Mouse (Mus musculus): ENCODE measurements around the gene Setdb1. TPM values are rescaled to one million over a fixed set of nuclear protein-coding genes. Genes with fewer than 3 reads are reported as not detected.
A peak's percentile ranks its signal among the peaks of the same experiment; 100 is the strongest.

Gene Setdb1
- polyA plus RNA-seq, 1 experiment from 2014 or later, result 39.4 TPM

- H3K9me3 ChIP-seq (replicated peaks), result no peaks in the 10 kb centered on the region
- no peak overlapping the region for H3K27ac ChIP-seq (replicated peaks)
- H3K9ac ChIP-seq, result no peak overlapping the region
- ATAC-seq (ENCODE audit: insufficient number of reproducible peaks, low FRiP score, low TSS enrichment, low read depth), result no peak
- no peak overlapping the region for H3K4me2 ChIP-seq (replicated peaks)
- H3K4me1 ChIP-seq, result peaks cover 12% of the 10 kb centered on the region
- 82% methylated on average over 4 of the region's 4 CpGs for WGBS
- peaks cover 57% of the 10 kb centered on the region for H3K36me3 ChIP-seq
- H3K27me3 ChIP-seq, result no peaks in the 10 kb centered on the region
- H3K4me3 ChIP-seq (replicated peaks), result no peak overlapping the region
Observed at GRCm38 (mm10) chr3:95289419-95289818, 67.6 kb downstream of the Setdb1 start.

GRCm38 (mm10) chr3:95287541-95287940 is 69.5 kb downstream of the Setdb1 start:
- Histone ChIP-seq H3K27ac (replicated peaks) (no peak overlapping the region), H3K9me3 (replicated peaks) (no peaks in the 10 kb centered on the region), H3K27me3 (no peaks in the 10 kb centered on the region), H3K4me3 (replicated peaks) (no peak overlapping the region), H3K36me3 (peaks cover 38% of the 10 kb centered on the region), H3K4me1 (peaks cover 20% of the 10 kb centered on the region), H3K4me2 (replicated peaks) (no peak overlapping the region), H3K9ac (no peak overlapping the region)
- WGBS, result 85% methylated on average over 3 of the region's 3 CpGs
- ATAC-seq (ENCODE audit: insufficient number of reproducible peaks, low FRiP score, low TSS enrichment, low read depth), result no peak

GRCm38 (mm10) chr3:95286510-95286909 is 70.5 kb downstream of the Setdb1 start:
- H3K9me3 ChIP-seq (replicated peaks), result no peaks in the 10 kb centered on the region
- H3K4me1 ChIP-seq, result peaks cover 20% of the 10 kb centered on the region
- H3K27me3 ChIP-seq, result no peaks in the 10 kb centered on the region
- H3K4me2 ChIP-seq (replicated peaks), result no peak overlapping the region
- WGBS, result 71% methylated on average over 7 of the region's 7 CpGs
- no peak overlapping the region for H3K4me3 ChIP-seq (replicated peaks)
- H3K9ac ChIP-seq, result no peak overlapping the region
- H3K27ac ChIP-seq (replicated peaks), result no peak overlapping the region
- peaks cover 29% of the 10 kb centered on the region for H3K36me3 ChIP-seq
- no peak for ATAC-seq (ENCODE audit: insufficient number of reproducible peaks, low FRiP score, low TSS enrichment, low read depth)

- Histone ChIP-seq H3K4me2 (replicated peaks) (no peak overlapping the region), H3K27me3 (no peaks in the 10 kb centered on the region), H3K9ac (no peak overlapping the region), H3K4me3 (replicated peaks) (no peak overlapping the region), H3K27ac (replicated peaks) (no peak overlapping the region), H3K36me3 (peaks cover 24% of the 10 kb centered on the region), H3K4me1 (peaks cover 20% of the 10 kb centered on the region), H3K9me3 (replicated peaks) (no peaks in the 10 kb centered on the region)
- 68% methylated on average over 5 of the region's 5 CpGs for WGBS
- ATAC-seq (ENCODE audit: insufficient number of reproducible peaks, low FRiP score, low TSS enrichment, low read depth), result no peak
Observed at GRCm38 (mm10) chr3:95286011-95286410, 71.0 kb downstream of the Setdb1 start.

GRCm38 (mm10) chr3:95285390-95285789 is 71.6 kb downstream of the Setdb1 start:
- WGBS, result 91% methylated on average over 5 of the region's 5 CpGs
- peaks cover 18% of the 10 kb centered on the region for H3K36me3 ChIP-seq

DNA sequence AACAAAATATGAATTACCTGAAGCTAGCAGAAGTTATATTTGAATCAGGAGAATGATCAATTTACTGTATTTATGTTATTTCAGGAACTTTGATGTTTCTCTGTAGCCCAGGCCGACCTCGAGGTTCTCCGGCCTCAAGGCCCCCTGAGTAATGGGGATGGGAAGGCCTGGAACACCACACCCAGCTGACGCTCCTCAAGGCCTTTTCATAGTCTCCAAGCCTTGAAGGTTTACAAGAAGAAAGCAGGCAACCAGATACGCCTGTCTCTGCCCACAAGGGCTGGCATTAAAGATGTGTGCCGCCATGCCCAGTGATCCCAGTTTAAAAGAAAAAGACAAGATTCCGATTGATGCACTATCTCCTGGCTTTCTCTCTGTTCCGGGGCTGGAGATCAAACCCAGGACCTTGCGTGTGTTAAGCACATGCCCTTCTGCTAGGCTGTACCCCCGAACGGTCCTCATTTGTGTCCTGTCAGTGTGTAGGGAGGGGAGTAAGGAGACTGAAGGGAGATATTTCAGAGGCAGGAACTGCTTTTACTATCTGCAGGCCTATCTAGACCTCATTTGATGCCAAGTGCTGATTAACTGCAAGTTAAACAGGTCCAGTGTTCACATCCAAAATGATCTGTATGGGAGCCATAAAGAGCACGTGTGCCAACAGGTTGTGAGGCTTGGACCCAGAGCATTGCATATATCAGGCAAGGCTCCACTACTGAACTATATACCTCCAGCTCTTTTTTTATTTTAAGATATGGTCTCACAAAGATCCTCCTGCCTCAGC is 72.3 kb downstream of the Setdb1 start:
- whole genome bisulfite sequencing, result 76% methylated on average over 12 of the region's 12 CpGs
- Histone ChIP-seq H3K9me3 (replicated peaks) (no peaks in the 10 kb centered on the region), H3K36me3 (peaks cover 15% of the 10 kb centered on the region), H3K4me3 (replicated peaks) (peak overlapping the region; percentile 79; the same call in 1 of the 2 replicates), H3K27ac (replicated peaks) (no peak overlapping the region), H3K27me3 (no peaks in the 10 kb centered on the region), H3K4me1 (peaks cover 28% of the 10 kb centered on the region), H3K9ac (0 out of 2 replicates have a peak overlapping the region, but pooled peaks have one; percentile 7), H3K4me2 (replicated peaks) (peak overlapping the region; percentile 72)
- no peak for ATAC-seq (ENCODE audit: insufficient number of reproducible peaks, low FRiP score, low TSS enrichment, low read depth)

More at GRCm38 (mm10) chr3:95285390-95285789, 71.6 kb downstream of the Setdb1 start:
- no peak for ATAC-seq (ENCODE audit: insufficient number of reproducible peaks, low FRiP score, low TSS enrichment, low read depth)
- Histone ChIP-seq H3K27ac (replicated peaks) (no peak overlapping the region), H3K9ac (no peak overlapping the region), H3K4me3 (replicated peaks) (no peak overlapping the region), H3K4me1 (peaks cover 25% of the 10 kb centered on the region), H3K9me3 (replicated peaks) (no peaks in the 10 kb centered on the region), H3K4me2 (replicated peaks) (no peak overlapping the region), H3K27me3 (no peaks in the 10 kb centered on the region)

DNA sequence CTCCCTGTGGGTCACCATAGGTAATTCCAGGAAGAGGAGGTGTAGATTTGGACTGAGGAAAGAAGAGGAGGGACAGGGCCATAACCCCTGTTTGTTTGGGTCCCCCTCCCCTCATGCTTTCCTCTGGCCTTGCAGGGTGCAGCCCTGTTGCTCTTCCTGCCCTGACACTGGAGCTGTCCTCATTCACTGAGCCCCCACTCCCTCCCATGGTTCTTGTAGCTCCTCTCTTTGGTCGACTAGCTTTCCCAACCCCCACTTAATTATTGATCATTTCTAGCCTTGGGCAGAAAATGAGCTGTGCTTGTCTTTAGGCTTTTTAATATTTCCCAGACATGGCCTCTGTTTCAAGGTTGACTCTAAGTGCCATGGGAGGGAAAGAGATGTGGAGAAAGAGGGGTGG is 72.9 kb downstream of the Setdb1 start:
- Histone ChIP-seq H3K27me3 (no peaks in the 10 kb centered on the region), H3K9me3 (replicated peaks) (no peaks in the 10 kb centered on the region), H3K9ac (peak overlapping the region; percentile 71), H3K4me3 (replicated peaks) (peak overlapping the region; percentile 79), H3K36me3 (peaks cover 15% of the 10 kb centered on the region), H3K4me2 (replicated peaks) (peak overlapping the region; percentile 72), H3K4me1 (peaks cover 29% of the 10 kb centered on the region), H3K27ac (replicated peaks) (peak overlapping the region; percentile 98)
- ATAC-seq (ENCODE audit: insufficient number of reproducible peaks, low FRiP score, low TSS enrichment, low read depth), result no peak
- 9% methylated on average over 1 of the region's 1 CpGs for WGBS

- Histone ChIP-seq H3K4me1 (peaks cover 29% of the 10 kb centered on the region), H3K27ac (replicated peaks) (peak overlapping the region; percentile 98), H3K4me3 (replicated peaks) (peak overlapping the region; percentile 79), H3K27me3 (no peaks in the 10 kb centered on the region), H3K36me3 (peaks cover 12% of the 10 kb centered on the region), H3K9me3 (replicated peaks) (no peaks in the 10 kb centered on the region), H3K4me2 (replicated peaks) (peak overlapping the region; percentile 72), H3K9ac (peak overlapping the region; percentile 71)
- WGBS, result 2% methylated on average over 7 of the region's 7 CpGs
- ATAC-seq (ENCODE audit: insufficient number of reproducible peaks, low FRiP score, low TSS enrichment, low read depth), result no peak
Observed at GRCm38 (mm10) chr3:95283589-95283941, 73.4 kb downstream of the Setdb1 start.

DNA sequence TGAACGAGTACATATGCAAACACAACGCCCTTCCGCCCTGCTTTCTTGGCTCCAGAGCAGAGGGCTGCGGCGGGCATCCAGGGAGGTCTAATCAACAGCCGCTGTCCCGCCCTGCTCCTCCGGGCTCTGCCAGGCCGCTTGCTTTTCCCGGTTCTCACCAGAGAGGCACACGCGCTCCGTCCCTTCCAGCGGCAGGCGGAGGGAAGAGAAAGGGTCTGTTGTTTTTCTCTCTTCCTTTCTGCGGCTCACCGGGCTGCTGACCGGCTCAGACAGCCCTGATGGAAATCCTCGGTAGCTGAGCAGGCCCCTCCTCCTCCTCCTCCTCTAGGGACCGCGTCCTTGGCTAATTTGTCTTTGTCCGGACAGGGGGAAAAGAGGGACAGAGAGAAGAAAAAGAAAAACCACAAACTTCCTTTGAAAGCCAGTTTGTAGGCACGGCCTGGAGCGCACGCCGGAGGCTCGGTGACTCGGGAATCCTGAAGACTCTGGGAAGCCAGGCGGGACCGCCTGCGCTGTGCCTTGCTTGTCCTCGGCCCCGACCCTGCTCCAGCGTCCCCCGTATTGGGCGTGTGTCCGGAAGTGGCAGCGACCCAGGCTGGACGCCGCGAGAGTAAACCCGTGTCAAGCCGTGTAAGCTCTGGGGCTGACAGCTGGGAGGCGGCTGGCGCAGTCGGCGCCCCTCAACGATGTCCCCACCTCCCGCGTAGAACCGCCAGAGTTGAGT is 74.0 kb downstream of the Setdb1 start:
- Histone ChIP-seq H3K9me3 (replicated peaks) (no peaks in the 10 kb centered on the region), H3K4me3 (replicated peaks) (peak overlapping the region; percentile 79), H3K36me3 (peaks cover 6% of the 10 kb centered on the region), H3K4me2 (replicated peaks) (peak overlapping the region; percentile 72), H3K27me3 (no peaks in the 10 kb centered on the region), H3K27ac (replicated peaks) (peak overlapping the region; percentile 98), H3K4me1 (peaks cover 29% of the 10 kb centered on the region), H3K9ac (peak overlapping the region; percentile 71)
- WGBS, result under 1% methylated on average over 50 of the region's 51 CpGs
- peak; percentile 84 for ATAC-seq (ENCODE audit: insufficient number of reproducible peaks, low FRiP score, low TSS enrichment, low read depth)

DNA sequence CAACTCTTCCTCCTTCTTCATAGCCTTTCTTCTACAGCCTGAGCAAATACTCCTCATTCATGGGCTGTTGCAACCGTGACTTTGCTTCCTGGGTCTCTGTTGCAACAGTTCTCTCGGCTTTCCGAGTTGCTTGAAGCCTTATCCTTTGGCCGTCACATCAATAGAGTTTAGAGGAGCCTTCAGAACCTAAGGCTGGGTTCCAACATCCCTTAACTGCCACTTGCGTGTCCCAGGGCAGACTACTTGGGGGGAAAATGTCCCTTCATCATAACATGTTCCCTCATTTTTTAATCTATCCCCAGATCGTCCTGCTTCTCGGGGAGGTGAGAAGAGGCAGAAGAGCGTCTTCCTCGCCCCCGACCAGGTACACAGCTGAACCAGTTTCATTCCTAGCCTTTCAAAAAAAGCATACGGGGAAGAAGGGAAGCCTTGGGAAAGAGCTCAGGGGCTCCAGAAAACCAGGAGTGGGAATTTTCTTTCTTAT is 74.6 kb downstream of the Setdb1 start:
- peak overlapping the region; percentile 98 for H3K27ac ChIP-seq (replicated peaks)
- peak overlapping the region; percentile 79 for H3K4me3 ChIP-seq (replicated peaks)
- H3K4me2 ChIP-seq (replicated peaks), result peak overlapping the region; percentile 72
- H3K4me1 ChIP-seq, result peaks cover 29% of the 10 kb centered on the region
- no peaks in the 10 kb centered on the region for H3K9me3 ChIP-seq (replicated peaks)
- H3K27me3 ChIP-seq, result no peaks in the 10 kb centered on the region
- no peak for ATAC-seq (ENCODE audit: insufficient number of reproducible peaks, low FRiP score, low TSS enrichment, low read depth)
- WGBS, result 1% methylated on average over 11 of the region's 11 CpGs
- peaks cover under 1% of the 10 kb centered on the region; the same call in 1 of the 2 replicates for H3K36me3 ChIP-seq
- H3K9ac ChIP-seq, result peak overlapping the region; percentile 71

Data from embryonic facial prominence, embryonic 15.5 days (tissue).